Mouse (Mus musculus) CD4-positive naive resting alpha-beta T cell, adult 76 days (primary cell): ENCODE measurements around the gene Tmem120a. TPM values are rescaled to one million over a fixed set of nuclear protein-coding genes. Genes with fewer than 3 reads are reported as not detected.

Experiments
- total RNA-seq: library from RNA; stranded (reverse); gene quantifications from one replicate; pipeline ENCODE4 v1.2.4, GENCODE M21; 2023

The Tmem120a gene
- total RNA-seq, result 9.2 TPM

DNA sequence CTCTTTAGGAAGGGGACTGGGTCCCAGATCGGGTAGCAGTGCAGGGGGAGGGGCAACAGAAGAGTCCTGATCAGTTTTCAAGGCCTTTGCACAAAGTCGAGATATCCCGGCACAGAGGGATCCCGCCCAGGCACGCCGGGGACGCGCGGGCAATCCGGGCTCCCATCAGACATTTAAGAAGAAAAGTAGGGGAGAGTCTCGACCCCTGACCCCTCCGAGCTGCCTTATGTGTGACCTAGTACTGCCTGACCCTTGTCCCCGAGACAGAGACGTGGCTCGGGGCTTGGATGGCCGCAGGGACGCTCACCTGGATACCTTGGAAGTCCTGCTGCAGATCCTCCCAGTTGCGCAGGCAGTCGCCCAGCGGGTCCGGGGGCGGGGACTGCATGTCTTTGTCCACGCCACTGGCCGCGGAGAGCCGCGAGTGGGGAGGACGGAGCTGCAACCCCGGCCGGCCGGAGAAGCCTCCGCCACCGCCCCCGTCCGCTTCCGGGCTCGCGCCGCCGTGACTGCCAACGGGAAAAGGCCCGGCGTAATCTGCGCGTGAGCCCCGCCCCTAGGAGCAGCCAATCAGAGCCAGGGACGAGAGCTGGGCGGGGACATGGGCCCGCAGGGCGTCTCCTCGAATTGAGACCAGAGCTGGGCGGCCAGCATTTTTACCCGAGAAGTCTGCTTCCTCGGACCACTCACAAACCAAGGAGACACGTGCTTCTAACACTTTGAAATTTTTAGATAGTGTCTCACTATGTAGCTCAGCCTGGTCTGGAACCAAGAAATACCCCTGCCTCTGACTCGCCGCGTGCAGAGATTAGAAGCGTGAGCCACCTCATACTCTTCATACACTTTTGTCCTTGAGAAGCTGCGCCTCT, at the start of gene Tmem120a:
Gene Tmem120a (minus strand): TSS at position 708 of the 869 bp plus-strand sequence.

DNA sequence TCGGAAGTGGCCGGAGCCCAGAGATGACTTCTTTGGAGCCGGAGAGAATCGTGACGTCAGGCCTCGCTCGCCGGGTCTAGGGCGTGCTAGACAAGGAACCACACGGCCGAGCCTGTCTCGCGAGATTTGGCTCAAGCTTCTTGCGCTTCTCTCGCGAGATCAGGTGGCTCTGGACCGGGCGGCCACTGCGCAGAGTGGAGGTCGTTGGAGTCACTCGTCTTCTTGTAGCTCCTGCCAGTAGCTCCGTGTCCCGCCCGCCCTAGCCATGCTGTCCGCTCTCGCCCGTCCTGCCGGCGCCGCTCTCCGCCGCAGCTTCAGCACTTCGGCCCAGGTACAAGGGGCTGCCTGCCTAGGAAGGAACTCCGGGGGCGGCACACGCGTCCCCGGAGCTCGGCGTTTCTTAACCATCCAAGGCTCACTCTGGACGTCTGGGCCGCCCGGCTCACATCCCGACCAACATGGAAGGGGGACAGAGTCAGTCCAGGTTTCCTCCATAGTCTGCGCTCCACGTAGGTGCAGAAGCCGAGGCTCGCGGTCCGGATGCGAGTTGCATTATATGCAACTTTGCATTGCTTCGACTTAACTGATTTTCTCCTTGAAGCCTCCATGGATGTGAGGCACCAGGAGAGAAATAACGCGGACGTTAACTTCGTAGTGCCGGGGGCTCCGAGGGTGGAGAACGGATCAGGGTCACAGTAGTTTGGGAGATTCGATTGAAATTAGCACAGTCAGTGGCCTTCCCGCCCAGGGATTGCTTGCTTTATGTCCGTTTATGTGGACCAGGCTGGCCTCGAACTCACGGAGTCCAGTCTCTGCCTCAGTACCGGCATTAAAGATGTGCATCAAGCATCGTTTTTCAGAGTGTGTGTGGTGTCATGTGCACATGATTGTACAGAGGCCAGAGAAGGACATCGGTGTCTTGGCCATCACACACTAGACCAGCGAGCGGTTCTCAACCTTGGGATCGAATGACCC, 34.5 kb upstream of the Tmem120a start, which contains the start of gene Mdh2:
Gene Mdh2 (plus strand): TSS at position 10 of the 975 bp plus-strand sequence.

DNA sequence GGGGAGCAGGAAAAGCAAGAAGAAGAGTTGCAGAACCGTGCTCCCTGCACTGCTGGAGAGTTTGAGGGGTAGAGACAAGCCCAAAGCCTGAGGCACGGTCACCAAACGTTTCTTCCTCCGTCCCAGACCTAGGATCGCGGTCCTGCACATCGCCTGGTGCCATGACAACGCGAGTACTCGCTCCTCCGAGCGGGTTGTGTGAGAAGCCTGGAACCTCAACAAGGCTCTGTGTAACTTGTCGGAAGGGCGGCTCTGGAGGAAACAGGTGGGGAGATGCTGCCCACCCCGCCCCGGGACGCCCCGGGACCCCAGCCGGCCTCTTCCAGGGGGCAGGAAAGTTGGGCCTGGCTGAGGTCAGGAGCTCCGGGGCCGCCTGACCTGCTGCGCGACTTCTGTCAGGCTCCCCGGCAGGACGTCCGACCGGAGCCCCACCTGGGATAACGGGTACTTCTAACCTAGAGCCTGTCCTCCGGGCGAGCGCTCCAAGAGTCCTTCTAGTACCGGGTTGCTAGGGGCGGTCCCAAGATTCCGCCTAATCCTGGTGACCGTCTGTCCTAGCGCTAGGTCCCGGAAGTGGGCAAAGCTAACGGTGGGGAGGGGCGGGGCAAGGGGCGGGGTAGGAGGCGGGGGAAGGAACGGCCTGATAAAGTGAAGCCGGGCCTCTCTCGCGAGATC, 33.7 kb upstream of the Tmem120a start, which contains the start of gene Styxl1:
Gene Styxl1 (minus strand): TSS at position 590 of the 675 bp plus-strand sequence.

Other genes with a start within 250 kb of the Tmem120a start
- gene Hip1, start 199.3 kb downstream of the Tmem120a start, total RNA-seq, result 3.6 TPM
- gene Ccl26, start 180.9 kb downstream of the Tmem120a start, total RNA-seq, result not detected
- not detected for gene Ccl24, start 171.4 kb downstream of the Tmem120a start, total RNA-seq
- 17.7 TPM for gene Rhbdd2, start 111.8 kb downstream of the Tmem120a start, total RNA-seq
- 49.3 TPM for gene Por, start 74.4 kb downstream of the Tmem120a start, total RNA-seq
- not detected for gene Styxl1, start 33.9 kb upstream of the Tmem120a start, total RNA-seq
- gene Mdh2, start 34.0 kb upstream of the Tmem120a start, total RNA-seq, result 177 TPM
- not detected for gene Srrm3, start 62.4 kb upstream of the Tmem120a start, total RNA-seq
- 0.67 TPM for gene Hspb1, start 143.5 kb upstream of the Tmem120a start, total RNA-seq
- 54.6 TPM for gene Ywhag, start 190.2 kb upstream of the Tmem120a start, total RNA-seq
- gene Ssc4d, start 230.1 kb upstream of the Tmem120a start, total RNA-seq, result not detected
- gene Zp3, start 235.7 kb upstream of the Tmem120a start, total RNA-seq, result not detected